Mouse (Mus musculus) left cerebral cortex, adult 9 months (tissue): ENCODE data around the gene Zbtb7b.

ENCODE experiments used
- DNase-seq, 2 experiments: peaks; one replicate each; pipeline ENCODE4 v3.0.0; 2022; ENCODE audit warnings: low spot score in 2 of 2

Zbtb7b gene

DNA sequence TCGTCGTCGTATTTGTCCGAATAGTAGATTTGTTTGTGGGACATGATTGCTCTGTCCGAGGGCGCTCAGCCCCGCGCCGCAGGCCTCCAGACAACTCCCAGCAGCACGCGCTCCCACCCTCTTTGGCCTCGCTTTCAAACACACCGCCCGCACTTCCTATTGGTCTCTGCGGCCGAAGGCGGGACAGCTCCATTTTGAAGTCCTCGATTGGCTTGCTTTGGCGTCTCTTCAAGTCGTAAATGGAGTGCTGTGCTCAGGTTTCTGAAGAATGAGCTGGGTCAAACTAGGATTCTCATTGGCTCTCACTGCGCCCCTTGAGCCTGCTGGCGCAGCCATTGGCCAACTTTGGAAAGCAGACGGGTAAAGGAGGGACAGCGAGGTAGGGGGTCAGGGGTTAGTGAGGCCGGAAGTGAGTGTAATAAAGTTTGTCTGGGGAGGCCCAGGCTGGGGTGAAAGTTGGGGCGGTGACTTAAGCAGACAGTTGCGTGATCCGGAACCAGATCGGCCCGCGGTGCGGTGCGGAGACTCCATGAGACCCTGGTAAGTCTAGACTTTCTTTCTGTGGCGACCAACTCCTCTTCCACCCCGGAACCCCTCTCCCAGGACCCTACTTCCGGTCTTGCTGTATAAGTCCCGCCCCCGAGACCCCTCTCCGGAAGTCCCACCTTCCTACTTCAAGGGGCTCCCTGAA, 23.7 kb upstream of the Zbtb7b start, which contains the start of the genes Cks1b and Shc1:
TSS of gene Cks1b (minus strand) at position 214 of the 691 bp plus-strand sequence.
TSS of gene Shc1 (plus strand) at position 274 of the 691 bp plus-strand sequence.
- peak; percentile 97 for DNase-seq

DNA sequence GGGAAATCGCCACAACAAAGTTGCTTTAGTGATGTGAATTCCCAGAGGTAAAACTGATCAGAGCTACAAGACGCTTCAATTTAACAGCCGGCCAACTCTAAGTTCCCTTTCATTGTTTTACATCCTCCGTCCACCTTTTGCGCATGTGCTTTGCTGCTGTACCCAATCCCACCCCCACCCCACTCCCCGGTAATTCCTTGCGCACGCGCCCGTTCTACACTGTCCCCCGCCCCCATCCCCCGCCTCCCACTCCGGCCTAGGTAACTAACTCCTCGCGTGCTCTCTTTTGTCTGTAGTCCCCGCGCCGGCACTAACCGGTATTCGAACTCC, 23.2 kb upstream of the Zbtb7b start:
- DNase-seq: no peak

DNA sequence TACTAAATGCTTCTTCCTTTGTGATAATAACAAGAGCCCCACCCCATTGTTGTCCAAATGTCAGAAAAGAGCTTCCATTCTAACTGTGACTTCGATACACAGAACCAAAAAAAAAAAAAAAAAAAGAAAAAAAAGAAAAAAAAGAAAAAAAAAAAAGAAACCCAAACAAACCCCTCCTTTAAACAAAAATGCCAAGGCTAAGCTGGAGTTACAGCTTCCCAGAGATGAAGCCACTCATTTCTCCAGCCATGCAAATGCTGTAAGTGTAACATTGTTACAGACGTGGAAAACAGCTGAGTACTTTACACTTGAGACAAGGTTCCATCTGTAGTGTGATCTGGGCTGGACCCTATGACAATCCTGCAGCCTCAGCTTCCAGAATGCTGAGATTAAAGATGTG, 22.6 kb upstream of the Zbtb7b start:
- no peak for DNase-seq

DNA sequence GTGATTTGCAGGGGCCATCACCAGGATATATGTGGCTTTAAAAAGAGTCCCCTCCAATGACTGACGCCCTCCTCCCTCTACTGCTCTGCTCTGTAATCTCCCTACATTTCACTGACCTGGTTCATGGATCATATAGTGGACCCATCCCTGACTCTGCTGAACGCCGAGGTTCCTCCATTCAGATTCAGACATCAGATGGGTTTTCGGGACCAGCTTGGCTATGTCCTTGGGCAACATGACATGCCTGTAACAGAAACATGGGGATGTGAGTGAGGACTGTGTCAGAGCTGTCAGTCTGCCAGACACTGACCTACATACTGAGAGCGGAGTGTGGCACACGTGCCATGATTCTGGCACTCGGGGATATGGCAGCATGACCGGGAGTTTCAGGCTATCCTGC, 21.6 kb upstream of the Zbtb7b start:
- no peak for DNase-seq

DNA sequence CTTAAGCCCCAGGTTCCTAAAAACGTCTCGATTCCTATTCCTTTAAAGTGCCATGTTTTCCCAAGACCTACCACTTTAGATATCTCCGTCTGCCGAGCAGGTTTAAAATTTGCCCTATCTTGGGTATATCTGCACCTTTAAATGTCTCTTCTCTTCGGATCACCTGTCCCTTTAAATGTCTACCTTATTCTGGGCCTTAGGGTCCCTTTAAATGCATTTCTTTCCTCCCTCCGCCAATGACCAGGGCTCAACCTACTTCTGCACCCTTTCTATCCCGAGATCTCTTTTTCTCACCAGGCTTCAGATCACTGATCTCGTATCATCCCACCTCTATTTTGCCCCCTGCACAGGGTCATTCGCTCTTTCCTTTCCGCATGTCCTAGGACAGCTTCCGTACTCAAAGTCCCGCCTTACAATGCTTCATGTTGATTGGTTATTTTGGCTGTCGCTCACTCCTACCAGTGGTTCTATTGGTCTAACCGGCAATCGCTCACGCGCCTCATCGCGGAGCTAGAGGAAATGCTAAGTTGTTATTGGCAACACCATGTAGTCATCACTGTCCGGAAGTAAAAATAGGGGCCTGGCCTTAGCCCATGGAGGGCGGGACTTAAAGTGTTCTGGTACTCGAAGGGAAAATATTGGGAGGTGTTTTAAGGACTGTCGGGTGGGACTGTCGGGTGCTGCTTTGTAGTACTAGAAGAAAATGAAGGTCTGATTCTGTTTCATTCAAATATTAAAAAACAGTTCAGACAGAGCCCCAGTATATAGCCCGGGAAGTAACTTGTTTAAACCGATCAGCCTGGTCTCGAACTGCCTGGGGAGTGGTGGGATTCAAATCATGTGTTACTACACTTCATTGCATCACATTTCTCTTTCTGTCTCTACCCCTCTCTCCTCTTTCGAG, 17.2 kb upstream of the Zbtb7b start, which contains the start of gene Flad1:
TSS of gene Flad1 (minus strand) at position 381 of the 904 bp plus-strand sequence.
- DNase-seq: peak; percentile 99 to 100

DNA sequence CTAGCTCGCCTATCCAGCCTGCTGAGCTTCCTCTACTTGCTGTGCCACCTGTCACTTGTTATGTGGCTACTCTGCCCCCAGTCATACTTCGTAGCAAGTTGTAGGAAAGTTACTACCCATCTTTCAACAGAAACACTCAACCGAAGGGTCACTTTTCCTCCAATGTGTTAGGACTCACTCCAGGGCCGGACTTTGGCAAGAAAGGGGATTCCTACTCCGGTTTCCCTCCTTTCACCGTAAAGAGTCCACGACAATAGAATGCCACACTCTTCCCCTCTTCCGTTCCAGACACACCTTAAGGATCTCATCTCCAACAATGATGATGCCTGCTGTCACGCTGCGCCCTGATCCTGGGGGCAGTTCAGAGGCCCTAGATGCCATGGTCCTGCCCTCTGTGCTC, 16.3 kb upstream of the Zbtb7b start:
- no peak for DNase-seq

DNA sequence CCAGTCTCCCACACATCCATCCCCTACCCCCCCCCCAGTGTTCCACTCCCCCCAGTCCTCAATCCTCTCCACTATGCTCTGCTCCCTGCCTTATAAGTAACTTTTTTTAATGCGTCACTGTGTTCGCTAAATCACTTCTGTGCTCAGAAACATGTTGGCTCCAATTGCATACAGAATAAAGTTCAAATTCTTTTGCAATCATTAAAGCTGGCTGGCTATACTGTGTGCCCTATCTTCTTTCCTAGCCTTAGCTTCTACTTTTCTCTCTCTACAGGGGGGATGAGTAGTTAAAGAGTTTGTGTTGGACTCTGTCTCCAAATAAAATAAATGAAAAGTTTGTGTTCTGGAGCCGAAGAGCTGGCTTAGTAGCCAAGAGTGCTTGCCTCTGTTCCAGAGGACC, 15.1 kb upstream of the Zbtb7b start:
- DNase-seq: no peak

DNA sequence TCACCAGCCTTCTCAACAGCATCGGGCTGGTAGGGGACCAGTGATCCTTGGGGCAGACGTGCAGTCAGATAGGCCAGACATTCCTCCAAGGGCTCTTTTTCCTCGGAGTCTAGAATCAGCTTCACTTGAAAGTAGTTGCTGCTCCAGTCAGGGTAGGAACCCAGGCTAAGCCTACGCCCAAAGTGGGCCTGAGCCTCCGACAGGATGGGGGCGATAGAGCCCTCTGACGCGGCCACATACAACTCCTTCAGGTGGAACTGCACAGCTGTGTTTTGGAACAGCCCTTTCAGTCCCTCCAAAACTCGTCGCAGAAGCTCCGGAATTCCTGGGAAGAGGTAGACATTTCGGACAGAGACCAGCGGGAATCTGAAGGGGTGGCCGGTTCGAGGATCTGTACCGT, 13.9 kb upstream of the Zbtb7b start:
- DNase-seq: no peak

DNA sequence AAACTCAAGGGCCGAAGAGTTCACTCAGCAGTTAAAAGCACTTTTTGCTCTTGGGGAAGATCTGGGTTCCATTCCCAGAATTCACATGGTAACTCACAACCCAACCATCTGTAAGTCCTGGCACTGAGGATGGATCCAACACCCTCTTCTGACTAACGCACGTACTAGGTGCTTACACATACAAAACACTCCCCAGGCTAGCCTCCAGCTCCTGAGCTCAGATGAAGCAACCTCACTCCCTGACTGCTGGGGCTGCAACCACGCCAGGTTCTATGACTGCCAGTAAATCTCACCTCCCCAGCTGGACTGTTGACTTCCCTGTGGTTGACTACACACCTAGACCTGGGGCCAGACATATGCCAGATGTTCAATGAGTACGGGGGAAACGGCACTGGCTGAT, 12.3 kb upstream of the Zbtb7b start:
- no peak for DNase-seq

DNA sequence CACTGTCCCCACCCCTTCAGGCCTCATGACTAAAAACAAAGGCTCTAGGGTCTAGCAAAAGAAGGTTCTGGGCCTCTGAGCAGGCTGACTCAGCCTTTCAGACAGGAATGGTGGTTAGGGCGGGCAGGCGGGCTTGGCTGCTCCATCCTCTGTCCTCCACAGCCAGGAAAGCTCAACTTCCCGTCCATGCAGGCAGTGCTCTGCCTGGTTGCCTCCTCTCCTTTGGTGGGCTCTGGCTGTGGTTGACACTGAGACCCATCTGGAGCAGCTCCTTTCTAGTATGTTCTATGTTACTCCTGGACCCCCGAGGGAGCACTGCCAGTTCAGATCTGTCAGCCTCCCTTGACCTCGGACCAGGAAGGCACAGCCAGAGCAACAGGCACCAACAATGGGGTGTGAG, 8.1 kb upstream of the Zbtb7b start, which contains the start of gene Lenep:
TSS of gene Lenep (minus strand) at position 101 of the 400 bp plus-strand sequence.
- no peak for DNase-seq

DNA sequence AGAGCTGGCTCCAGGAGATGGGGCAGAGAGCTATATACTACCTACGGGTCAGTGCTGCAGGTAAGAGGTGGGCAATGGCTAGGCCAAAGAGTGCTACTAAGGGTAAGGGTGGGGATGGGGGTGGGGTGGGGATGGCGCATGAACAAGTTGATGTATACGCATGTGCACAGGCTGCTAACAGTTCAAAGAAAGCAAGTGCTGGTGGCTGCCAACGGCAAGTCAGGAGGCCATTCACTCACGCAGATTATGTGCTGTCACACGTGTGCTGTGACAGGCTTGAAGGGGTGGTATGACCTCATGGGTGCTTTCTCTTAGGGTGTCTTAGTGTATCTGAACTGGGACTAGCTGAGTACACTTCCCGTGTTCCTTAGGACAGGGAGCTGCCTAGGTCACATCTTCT, 6.8 kb upstream of the Zbtb7b start:
- no peak for DNase-seq

DNA sequence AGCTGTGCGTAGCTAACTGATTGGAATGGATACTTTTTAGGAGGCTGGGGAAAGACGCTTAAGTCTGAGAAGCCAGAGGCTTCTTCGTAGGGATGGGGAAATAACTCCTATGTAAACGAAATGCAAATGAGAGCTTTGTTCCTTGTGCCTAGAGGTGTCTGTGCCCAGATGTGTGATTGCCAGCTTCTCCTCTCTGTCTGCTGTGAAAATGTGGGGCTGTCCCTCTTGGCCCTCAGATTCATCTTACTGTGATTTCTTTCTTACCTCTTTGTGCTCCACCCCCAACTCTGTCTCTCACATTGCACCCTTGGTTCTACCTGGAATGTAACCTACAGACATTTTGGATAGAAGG, 2.1 kb upstream of the Zbtb7b start:
- no peak for DNase-seq

DNA sequence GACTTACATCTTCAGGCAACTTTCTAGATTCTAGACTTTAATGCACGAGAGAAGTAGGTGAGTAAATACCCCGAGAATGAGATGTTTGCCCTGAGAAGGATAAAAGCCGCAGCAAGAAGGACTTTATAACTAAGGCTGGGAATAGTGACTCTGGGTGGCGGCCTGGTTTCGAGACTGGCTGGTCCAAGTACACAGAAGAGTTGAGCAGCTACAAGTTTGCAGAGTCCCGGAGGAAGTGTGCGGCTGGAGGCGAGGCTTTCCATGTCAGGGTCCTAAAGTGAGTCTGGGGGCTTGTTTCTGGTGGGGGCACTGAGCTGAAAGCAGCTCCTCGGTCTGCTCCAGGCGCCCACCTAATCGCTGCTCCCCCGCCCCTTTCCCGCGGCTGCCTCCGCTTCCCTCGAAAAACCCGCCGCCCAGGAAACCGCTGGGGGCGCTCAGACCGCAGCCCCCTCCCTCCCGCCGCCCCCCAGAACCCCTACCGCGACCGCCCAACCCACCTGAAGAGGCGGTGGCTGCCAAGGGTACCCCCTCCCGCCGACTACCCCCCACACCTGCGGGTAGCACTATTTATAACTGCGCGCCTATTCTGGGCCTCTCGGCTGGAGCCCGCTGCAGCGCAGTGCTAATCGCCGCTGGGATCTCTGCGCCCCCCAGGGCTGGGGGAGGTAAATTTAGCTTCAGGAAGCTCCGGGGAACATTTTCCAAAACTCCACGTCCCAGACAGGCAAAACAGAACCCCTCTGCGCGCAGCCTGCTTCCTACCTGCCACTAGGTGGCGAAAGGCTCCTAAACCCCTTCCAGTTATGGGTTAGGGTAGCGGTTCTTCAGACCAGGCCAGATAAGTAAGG, 1.5 kb upstream of the Zbtb7b start:
- DNase-seq: peak in 1 of 2 experiments; percentile 61

DNA sequence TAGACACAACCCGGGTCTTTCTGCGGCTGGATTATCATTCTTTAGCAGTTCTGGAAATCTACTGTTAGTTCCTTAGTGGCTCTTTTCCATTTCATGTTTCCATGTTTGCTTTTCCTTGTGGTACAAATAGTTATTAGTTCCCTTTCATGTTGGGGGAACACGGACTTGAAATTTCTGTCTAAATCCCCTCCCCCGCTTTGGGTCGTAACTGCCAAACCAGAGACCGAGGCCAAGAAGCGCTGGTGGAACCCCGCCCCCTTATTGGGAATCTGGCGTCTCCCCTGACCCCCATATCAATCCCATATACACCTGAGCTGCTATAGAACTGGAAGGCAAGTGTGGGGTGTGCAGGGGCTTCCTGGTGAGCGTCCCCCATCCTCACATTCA, 836 bp upstream of the Zbtb7b start:
- no peak for DNase-seq

DNA sequence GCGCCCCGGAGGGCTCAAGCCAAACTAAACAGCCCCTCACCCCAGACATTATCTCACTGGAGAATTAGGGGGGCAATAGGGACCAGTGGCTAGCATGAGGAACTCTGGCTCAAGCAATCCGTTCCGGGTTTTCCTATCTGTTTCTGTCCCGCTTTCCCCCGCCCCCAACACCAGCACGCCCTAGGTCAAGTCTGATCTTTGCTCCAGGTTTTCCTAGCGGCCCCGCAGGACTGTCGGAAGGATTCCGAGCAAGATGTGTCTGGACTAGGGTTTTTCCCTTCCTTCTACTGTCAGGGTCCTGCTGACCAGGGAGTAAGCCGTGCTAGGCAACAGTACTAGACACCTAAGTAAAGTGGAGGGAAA, 299 bp upstream of the Zbtb7b start:
- DNase-seq: peak in 1 of 2 experiments; percentile 66

DNA sequence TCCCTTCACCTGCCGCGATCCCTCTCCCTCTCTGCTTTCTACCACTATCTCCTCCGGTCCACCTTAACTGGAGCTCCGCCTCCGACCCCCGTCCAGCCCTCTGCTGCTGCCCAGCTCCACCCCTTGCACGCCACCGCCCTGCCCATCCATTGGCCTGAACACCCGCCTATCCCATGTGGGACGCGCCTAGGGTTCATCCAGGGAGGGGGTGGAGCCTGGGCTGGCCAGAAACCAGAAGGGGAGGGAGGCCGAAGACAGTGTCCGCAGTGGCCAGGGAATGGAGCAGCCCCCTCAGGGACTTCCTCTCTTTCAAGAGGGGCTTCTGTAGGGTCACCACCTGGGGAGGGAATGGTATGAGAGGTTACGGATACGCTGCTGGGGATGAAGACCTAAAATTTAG, 971 bp downstream of the Zbtb7b start:
- peak; percentile 91 to 97 for DNase-seq

DNA sequence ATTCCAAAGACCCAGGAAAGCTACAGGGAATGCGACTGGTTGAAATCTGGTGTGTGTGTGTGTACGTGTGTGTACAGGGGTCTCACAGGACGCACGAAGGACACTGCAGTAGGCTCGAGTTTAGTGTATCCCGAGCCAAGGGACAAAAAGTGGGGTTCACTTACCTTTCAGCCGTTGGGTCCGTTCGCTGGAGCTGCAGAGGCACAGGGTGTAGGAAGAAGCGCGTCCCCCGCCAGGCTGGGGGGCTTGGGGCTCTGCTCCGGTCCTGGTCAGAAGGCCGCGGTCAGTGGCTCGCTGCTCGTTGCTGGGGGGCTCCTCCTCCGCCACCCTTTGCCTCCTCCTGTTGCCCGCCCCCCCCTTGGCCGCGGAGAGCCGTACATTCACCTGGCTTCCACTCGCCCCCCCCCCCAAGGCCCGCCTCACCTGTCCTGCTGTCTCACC, 1.7 kb downstream of the Zbtb7b start:
- DNase-seq: no peak

DNA sequence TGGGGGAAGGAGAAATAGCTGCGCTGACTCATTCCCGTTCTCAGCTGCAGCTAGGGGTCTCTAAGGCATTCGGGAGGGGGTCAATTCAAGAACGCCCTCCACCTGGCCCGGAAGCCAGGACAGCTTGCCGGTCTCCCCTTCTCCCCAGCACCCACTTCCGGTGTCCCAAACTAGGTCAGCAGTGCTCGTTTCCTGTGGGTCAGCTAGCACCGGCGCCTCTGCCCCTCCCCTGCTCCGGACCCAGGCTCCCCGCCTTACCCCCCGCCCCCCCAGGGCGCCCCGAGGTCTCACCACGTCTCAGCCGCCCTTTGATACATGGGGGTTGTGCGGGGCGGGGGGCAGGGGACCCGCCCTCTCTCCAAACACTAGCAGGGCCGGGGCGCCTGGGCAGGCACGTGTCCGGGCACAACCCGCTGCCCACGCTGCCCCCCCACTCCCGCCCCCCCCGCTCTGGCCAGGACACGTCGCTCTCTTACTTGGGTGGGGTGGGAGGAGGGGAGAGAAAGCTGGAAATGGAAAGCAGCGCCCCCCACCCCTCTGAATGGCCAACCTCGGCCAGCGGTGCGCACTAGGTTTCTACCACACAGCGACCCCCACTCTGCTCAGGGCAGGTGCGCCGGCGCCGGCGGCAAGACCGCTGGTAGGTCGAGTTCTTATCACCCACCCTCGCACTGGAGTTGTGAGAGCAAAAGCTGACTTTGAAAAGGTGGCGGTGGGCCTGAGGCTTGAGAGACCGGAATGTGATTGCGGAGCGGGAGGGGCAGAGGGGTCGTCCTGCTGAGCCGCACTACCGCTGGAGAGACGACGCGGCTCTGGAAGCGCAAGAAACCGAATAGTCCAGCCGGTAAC, 2.7 kb downstream of the Zbtb7b start:
- peak in 1 of 2 experiments; percentile 37 for DNase-seq

DNA sequence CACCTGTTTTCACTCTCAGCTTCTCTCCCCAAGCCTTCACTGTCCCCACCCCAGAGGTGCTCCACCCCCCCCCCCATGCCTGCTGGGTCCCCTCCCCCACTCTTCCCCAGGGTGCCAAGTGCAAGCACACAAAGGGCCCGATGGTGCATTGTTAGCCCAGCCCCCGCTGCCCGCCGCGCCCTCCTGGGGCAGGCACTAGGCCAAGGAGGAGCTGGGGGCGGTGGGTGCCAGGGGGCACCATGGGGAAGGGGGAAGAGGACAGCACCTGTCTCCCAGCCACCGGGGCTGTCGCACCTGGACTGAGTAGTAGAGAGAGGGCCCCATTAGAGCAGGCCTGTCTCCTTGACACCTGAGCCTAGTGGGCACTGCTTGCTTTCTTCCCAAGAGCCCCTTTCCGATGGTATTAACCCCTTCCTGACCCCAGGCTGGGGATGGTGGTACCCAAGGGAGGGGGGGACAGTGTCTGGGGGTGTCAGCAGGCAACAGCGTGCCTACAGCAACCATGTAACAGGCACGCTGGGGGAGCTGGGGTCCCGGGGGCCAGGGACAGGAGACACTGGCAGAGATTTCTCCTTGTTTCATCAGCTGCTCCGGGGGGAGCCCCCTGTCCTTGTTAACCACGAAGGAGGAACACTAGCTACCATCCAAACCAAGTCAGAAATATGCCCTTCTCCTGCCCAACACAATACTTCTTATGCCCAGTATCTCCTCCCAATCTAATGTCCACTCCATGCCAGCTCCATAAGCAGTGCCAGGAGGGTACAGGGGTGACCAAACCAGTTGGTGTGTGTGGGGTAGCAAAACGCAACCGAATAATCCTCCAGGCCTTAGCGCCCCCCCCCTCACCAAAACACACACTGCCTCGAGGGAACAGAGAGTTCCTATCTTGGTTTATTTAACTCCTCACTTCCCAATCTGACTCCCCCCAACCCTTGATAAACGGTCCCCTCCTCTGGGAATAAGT, 3.6 kb downstream of the Zbtb7b start:
- no peak for DNase-seq

DNA sequence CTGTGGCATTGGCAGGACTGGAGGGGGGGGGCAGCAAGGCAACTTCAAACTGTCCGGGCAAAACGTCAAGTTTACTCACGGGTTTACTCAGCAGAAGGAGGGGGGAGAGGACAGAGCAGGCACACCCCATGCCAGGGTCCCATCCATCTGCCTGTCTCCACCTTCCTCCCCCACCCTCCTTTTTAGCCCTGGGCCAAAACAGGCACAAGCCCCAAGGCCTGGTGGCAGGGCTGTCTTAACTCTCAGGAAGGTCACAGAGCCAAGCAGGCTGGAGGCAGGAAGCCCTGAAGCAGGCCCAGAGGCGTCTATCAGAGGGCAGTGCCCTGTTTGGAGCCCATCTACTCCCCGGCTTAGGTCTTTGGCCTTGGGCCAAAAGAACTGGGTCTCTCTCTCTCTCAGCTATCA, 4.5 kb downstream of the Zbtb7b start:
- DNase-seq: no peak
